Mouse (Mus musculus) frontal cortex, adult (tissue): Measurements from ENCODE around the gene Dram2.
"Not testable (repeated sequence)": the region's sequence is repeated elsewhere in the genome, so short reads cannot be mapped to it uniquely, and the experiment has no call there.

Source experiments
- ATAC-seq: cut with Nextera tagmentation; 2 replicates; pipeline ENCODE4 v1.9.2; 2017; ENCODE audit warnings: mild to moderate bottlenecking, moderate library complexity, mixed read lengths; ENCODE audit not compliant: low TSS enrichment

Gene Dram2

GRCm38 (mm10) chr3:106547171-106547923 lies at the start of gene Dram2, which contains the start of gene Cept1:
TSS of gene Dram2 (plus strand) at chr3:106547798.
TSS of gene Cept1 (minus strand) at chr3:106547802.
- ATAC-seq: peak; percentile 94

GRCm38 (mm10) chr3:106500510-106500909 lies 47.1 kb upstream of the Dram2 start:
- no peak for ATAC-seq

DNA sequence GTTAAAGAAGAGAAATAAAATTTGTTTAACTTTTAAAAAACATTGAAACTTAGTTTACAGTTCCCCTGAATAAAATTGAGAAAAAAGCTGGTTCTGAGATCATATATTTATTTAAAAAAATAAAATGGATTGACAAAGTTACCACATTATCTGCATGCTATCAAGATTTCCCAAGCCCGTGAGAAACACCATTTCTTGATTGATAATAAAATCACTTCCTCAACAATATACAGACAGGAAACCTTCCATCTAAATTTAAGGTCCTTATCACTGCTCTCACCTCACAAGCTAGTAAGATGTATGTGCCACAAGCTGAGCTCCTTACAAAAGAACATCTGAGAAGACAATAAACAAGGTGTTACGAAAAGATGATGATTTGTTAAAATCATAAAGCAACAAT lies 44.7 kb upstream of the Dram2 start:
- ATAC-seq: no peak

DNA sequence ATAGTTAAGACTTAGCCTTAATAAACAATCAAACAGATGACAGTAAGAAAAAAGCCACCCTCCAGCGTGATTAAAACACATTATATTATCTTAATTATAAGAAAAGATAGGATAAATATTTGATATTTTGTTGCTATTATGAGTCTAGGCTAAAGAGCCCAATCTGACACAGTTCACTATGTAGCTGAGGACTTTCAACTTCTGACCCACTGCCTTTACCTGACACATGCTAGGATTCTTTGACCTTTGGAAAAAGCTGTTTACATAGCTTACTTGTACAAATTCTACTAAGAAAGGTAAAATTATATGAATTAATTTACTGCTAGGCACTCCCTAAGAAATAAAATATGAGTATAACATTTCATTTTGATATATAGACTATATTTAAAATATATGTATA lies 36.9 kb upstream of the Dram2 start:
- ATAC-seq: no peak

DNA sequence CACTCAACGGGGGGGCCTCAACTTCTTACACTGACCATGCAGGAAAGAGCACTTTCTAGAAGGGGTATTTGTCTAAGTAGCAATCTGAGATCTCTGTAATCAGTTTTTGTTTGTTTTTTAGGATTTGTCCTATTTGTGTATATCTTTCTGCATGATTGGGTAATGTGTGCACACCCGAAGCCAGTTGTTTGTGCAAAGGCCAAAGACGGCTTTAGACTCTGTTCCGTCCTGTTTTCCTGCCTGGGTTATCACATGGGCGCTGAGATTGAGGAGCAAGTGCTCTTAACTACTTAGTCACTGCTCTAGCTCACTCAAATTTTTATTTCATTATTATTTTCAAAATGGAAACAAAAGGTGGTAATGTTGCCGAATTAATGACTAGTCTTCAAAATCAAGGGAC lies 32.6 kb upstream of the Dram2 start:
- ATAC-seq: no peak

DNA sequence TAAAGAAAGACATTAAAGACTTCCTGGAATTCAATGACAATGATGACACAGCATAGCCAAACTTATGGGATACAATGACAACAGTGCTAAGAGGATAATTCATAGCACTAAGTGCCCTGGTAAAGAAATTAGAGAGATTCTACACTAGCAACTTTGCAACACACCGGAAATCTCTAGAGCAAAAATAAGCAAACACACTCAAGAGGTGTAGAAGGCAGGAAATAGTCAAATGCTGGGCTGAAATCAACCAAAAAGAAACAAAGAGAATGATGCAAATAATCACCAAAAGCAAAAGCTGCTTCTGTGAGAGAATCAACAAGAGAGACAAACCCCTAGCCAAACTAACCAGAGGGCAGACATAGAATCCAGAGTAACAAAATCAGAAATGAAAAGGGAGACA lies 24.9 kb upstream of the Dram2 start:
- no peak for ATAC-seq

GRCm38 (mm10) chr3:106526411-106526810 lies 21.2 kb upstream of the Dram2 start:
- ATAC-seq: no peak

- ATAC-seq: no peak
Observed at GRCm38 (mm10) chr3:106528032-106528431, 19.6 kb upstream of the Dram2 start.

GRCm38 (mm10) chr3:106533277-106533676 lies 14.3 kb upstream of the Dram2 start:
- no peak for ATAC-seq

DNA sequence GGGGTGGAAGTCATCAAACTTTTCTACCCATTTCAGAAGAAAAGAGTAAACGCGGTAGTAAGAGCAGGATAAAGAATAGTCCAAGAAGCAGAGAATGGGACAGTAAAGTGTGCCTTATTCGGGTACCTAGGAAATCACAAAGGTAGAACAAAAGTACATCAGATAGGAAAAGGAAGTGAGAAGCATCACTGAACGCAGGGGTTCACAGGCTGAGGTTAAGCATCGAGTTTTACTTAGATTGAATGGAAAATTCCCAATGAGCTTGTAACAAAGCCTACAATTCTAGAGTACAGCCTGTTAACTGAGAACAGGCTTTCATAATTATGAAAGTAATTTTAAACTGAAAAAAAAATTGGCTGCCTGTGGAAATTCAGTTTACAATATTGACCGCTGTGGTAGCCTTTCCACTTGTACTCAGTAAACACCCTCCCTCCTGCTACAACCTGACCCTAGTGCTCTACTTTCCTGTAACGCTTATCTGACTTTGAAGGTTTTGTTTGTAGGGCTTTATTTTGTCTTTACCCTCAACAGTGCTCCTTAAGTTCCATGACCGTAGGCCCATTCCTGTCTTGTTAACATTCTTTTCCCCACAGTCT lies 2.8 kb upstream of the Dram2 start:
- no peak for ATAC-seq

GRCm38 (mm10) chr3:106547924-106548539 lies 434 bp downstream of the Dram2 start:
- peak; percentile 38; the same call in 1 of the 2 replicates for ATAC-seq

- ATAC-seq: no peak
Observed at GRCm38 (mm10) chr3:106548971-106549370, 1.4 kb downstream of the Dram2 start.

- no peak for ATAC-seq
Observed at GRCm38 (mm10) chr3:106553411-106553810, 5.8 kb downstream of the Dram2 start.

DNA sequence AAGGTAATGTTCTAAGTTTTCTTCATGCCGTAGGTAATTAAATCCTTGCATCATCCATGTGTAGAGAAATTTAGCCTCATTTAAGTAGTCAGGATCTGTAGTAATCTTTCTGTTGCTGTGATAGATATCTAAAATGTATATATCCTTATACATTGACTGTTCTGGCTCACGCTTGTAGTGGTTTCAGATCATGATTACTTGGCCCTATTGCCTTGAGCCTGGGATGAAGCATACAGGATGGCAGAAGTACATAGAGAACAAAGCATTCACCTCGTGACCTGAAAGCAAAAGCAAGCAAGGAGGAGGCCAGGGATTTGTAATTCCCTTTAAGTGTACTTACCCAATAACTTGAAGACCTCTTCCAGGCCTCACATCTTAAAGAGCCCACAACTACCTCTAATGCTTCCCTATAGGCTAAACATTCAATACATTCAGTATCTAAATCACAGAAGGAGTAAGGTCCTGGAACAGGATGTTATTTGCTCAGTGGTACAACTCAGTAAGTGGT lies 8.2 kb downstream of the Dram2 start:
- no peak for ATAC-seq

- no peak for ATAC-seq
Observed at GRCm38 (mm10) chr3:106558271-106558670, 10.7 kb downstream of the Dram2 start.

GRCm38 (mm10) chr3:106565876-106566275 lies 18.3 kb downstream of the Dram2 start:
- ATAC-seq: no peak

DNA sequence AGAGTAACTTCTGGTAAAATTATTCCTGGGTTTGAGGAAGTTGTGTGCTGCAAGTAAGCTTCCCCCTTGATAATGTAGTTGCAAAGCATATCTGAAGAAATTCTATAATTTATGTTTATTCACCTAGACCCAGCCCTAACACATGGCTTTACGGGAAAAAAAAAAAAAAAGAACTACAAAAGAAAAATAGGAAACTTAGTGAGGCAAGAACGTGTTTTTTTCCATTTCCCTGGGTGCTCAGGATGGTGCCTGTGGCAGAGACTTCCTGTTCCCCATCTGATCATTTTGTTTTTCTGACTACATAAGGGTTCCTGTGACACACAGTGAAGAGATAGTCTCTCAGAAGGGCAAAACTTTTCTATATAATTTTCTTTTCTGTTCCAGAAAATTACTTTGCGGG lies 25.6 kb downstream of the Dram2 start:
- no peak for ATAC-seq

- ATAC-seq: no peak
Observed at GRCm38 (mm10) chr3:106579296-106579695, 31.7 kb downstream of the Dram2 start.

DNA sequence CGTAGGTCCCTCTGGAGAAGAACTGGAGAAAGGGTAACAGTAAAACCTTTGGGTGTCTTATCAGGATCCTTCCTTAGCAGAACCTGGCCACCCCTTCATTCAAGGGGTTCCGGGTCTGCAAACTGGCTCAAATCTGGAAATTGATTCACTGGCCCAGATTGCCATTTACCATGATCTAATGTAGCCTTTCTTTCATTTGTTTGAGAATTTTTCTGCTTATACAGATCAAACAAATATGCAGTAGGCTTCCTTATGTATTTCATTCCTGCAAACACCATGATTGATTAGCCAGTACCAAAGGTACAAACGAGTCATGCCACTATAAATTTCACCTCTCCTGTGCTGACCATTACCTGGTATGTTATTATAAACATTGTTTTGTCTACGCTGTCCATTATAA lies 46.0 kb downstream of the Dram2 start:
- not testable (repeated sequence) for ATAC-seq

DNA sequence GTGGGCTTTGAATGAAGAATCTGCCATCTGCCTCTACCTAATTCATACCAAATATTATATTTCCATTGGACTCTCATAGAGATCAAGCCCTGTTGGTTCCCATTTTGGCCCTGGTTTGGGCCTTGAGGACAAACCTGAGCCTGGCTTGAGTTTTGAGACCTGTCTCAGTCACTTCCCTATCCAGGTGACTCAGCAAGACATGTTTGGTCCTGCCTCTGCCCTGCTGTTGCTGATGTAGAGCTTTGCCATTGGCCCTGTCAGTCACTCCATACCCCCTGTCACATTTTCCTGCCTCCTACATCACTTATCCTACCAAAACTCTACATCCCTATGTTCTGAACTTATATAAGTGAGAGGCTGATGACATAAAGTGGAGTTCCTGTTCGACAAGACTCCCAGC lies 70.5 kb downstream of the Dram2 start:
- ATAC-seq: no peak
